Mouse (Mus musculus) heart, embryonic 14.5 days (tissue): ENCODE results near the gene Slc22a15. TPM values are rescaled to one million over a fixed set of nuclear protein-coding genes. Genes with fewer than 3 reads are reported as not detected.

Experiments used
- ATAC-seq: fragments of 200-750 bp; cut with Nextera tagmentation; 2 replicates; pipeline ENCODE4 v1.8.0; 2017; ENCODE audit warnings: low read depth, moderate TSS enrichment; ENCODE audit not compliant: insufficient number of reproducible peaks, insufficient read depth, low FRiP score
- H3K27ac ChIP-seq, 2 experiments: fragments of 200-500 bp in 1 of 2; fragments of 300-500 bp in 1 of 2; sonication (generic) in 1 of 2; replicated peaks in 1 of 2; 2 replicates each; pipeline ENCODE4 v1.5.1; 2012 to 2014; ENCODE audit warnings: low read depth in 2 of 2, low read length in 2 of 2, control low read depth in 1 of 2, mild to moderate bottlenecking in 1 of 2, mixed read lengths in 1 of 2; ENCODE audit not compliant: control insufficient read depth in 1 of 2, insufficient read depth in 1 of 2
- H3K27me3 ChIP-seq: fragments of 300-500 bp; sonication (generic); 2 replicates; pipeline ENCODE4 v1.6.1; 2014; ENCODE audit warnings: mild to moderate bottlenecking, low read length, control low read depth; ENCODE audit not compliant: control insufficient read depth, insufficient read depth
- H3K36me3 ChIP-seq: fragments of 300-500 bp; sonication (generic); 2 replicates; pipeline ENCODE4 v1.6.1; 2014; ENCODE audit warnings: mild to moderate bottlenecking, control low read depth, low read length, mixed read lengths; ENCODE audit not compliant: control insufficient read depth, insufficient read depth
- H3K4me1 ChIP-seq, 2 experiments: fragments of 200-500 bp in 1 of 2; fragments of 300-500 bp in 1 of 2; sonication (generic) in 1 of 2; 2 replicates each; pipeline ENCODE4 v1.6.1; 2012 to 2014; ENCODE audit warnings: low read length in 2 of 2, control low read depth in 1 of 2, mixed read lengths in 1 of 2; ENCODE audit not compliant: control insufficient read depth in 2 of 2, insufficient read depth in 2 of 2
- H3K4me2 ChIP-seq: fragments of 300-500 bp; sonication (generic); 2 replicates; pipeline ENCODE4 v1.6.1; 2014; ENCODE audit warnings: mild to moderate bottlenecking, low read length
- H3K4me3 ChIP-seq, 2 experiments: fragments of 200-500 bp in 1 of 2; fragments of 300-500 bp in 1 of 2; sonication (generic) in 1 of 2; 2 replicates each; pipeline ENCODE4 v1.5.1; 2012 to 2014; ENCODE audit warnings: low read length in 2 of 2, mild to moderate bottlenecking in 2 of 2, control low read depth in 1 of 2, low read depth in 1 of 2, moderate library complexity in 1 of 2; ENCODE audit not compliant: control insufficient read depth in 1 of 2, insufficient read depth in 1 of 2
- H3K9ac ChIP-seq: fragments of 300-500 bp; sonication (generic); 2 replicates; pipeline ENCODE4 v1.6.1; 2014; ENCODE audit warnings: mild to moderate bottlenecking, low read length
- H3K9me3 ChIP-seq: fragments of 300-500 bp; sonication (generic); 2 replicates; pipeline ENCODE4 v1.6.1; 2016; ENCODE audit warnings: low read length, control low read depth; ENCODE audit not compliant: control insufficient read depth
- WGBS: fragments of 180-500 bp; shearing (Covaris S2); extraction: QIAGEN DNeasy Blood & Tissue Kit; methylation state at CpG from one replicate; pipeline ENCODE4 v1.1.7; 2014; 5-methylcytosine and 5-hydroxymethylcytosine counted together
- polyA plus RNA-seq: library from polyadenylated mRNA; unstranded; fragments of >200 nt; fragmentation: Nextera tagmentation; extraction: Ambion mirVana; gene quantifications from 2 replicates; pipeline ENCODE4 v1.2.1, GENCODE M21; 2014

Slc22a15 gene
- polyA plus RNA-seq, 1 experiment from 2014 or later = 6.1 TPM

DNA sequence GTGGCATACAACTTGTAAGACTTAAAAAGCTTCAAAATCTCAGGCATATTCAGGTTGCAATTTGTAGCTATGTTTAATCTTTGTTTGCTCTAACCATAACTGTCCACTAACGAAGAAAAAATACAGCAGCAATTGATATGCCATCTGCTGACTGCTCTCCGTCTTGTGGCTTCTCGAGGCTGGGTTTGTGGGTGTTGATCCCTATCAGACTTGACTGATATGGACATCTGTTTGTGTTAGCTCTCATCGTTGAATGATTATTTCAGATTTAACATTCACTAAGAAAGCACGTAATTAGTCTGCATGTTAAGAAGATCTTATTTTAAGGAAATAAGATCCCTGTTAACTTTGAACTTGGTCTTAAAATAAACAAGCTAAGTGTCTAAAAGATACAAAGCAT, 7.7 kb downstream of the Slc22a15 start:
- H3K36me3 ChIP-seq = peaks cover 25% of the 10 kb centered on the region
- 77% methylated on average over 5 of the region's 5 CpGs for WGBS
- H3K4me1 ChIP-seq = no peaks in the 10 kb centered on the region
- no peak overlapping the region for H3K4me3 ChIP-seq
- H3K4me2 ChIP-seq = no peak overlapping the region
- H3K27me3 ChIP-seq = no peaks in the 10 kb centered on the region
- no peak for ATAC-seq
- H3K9ac ChIP-seq = no peak overlapping the region
- no peaks in the 10 kb centered on the region for H3K9me3 ChIP-seq
- no peak overlapping the region for H3K27ac ChIP-seq

DNA sequence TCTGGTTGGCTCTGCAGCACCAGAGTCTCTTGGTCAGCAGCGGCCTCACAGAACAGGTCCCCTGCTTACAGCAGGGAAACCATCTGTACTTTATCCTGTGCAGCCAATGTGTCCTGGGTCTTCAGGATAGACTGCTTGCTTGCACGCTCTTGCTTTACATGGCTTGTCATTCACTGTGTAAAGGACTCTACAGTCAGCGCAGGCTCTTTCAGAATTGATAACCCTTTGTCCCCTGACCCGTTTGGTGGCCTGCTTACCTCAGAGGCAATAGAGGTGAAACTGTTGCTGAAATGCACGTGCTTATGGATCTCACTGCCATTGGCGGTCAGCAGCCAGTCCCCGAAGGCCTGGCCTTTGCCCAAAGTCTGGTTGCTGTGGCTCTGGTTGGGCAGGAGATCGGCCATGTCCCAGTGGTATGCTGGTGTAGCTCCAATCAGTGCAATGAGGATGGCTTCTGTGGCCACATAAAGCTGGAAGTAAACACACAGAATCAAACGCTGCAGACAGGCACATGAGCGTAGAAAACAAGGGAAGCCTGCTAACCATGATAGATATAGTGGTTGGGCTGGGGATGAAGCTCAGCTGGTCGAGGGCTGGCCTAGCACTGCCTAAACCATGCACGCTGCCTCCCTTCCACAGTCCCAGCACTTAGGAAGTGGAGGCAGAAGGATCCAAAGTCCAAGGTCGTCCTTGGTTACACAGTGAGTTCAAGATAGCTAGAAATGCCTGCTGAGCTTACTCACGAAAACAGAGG, 9.0 kb downstream of the Slc22a15 start:
- Histone ChIP-seq H3K36me3 (peaks cover 29% of the 10 kb centered on the region), H3K4me3 (no peak overlapping the region), H3K27me3 (no peaks in the 10 kb centered on the region), H3K4me1 (no peaks in the 10 kb centered on the region), H3K9me3 (no peaks in the 10 kb centered on the region), H3K9ac (no peak overlapping the region), H3K4me2 (no peak overlapping the region), H3K27ac (no peak overlapping the region)
- WGBS = 74% methylated on average over 14 of the region's 14 CpGs
- no peak for ATAC-seq

DNA sequence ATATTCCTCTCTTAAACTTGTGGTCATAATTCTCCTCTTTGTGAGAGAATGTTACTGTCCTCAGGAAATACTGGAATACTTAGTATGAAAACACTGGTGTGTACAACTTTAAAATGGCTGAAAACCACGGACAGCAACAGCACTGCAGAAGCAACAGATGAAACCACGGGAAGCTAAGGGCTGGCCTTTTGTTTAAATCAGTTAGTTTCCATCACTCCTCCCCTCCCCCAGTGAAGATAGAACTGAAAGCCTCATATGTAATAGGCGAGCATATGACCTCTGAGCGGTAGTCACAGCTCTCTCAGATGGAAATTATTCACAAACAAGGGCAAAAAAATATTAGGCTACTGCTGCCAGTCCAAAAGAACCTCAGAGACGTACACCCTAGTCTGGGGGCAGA, 10.0 kb downstream of the Slc22a15 start:
- ATAC-seq = no peak
- H3K9ac ChIP-seq = no peak overlapping the region
- no peaks in the 10 kb centered on the region for H3K27me3 ChIP-seq
- no peak overlapping the region for H3K27ac ChIP-seq
- no peak overlapping the region for H3K4me2 ChIP-seq
- no peaks in the 10 kb centered on the region for H3K4me1 ChIP-seq
- no peaks in the 10 kb centered on the region for H3K9me3 ChIP-seq
- H3K4me3 ChIP-seq = no peak overlapping the region
- peaks cover 29% of the 10 kb centered on the region for H3K36me3 ChIP-seq
- WGBS = 78% methylated on average over 5 of the region's 5 CpGs

- no peak overlapping the region for H3K4me2 ChIP-seq
- no peak overlapping the region for H3K9ac ChIP-seq
- peaks cover 0 to 2% of the 10 kb centered on the region in 2 experiments; a peak in 2 of 4 replicates for H3K4me1 ChIP-seq
- 0 out of 2 replicates have a peak, but pooled peaks cover 8% of the 10 kb centered on the region for H3K9me3 ChIP-seq
- no peak for ATAC-seq
- peaks cover 29% of the 10 kb centered on the region for H3K36me3 ChIP-seq
- WGBS = 85% methylated on average over 6 of the region's 6 CpGs
- no peak overlapping the region for H3K4me3 ChIP-seq
- H3K27me3 ChIP-seq = no peaks in the 10 kb centered on the region
- no peak overlapping the region for H3K27ac ChIP-seq
These were observed 12.2 kb downstream of the Slc22a15 start for GRCm38 (mm10) chr3:101912041-101912440.

DNA sequence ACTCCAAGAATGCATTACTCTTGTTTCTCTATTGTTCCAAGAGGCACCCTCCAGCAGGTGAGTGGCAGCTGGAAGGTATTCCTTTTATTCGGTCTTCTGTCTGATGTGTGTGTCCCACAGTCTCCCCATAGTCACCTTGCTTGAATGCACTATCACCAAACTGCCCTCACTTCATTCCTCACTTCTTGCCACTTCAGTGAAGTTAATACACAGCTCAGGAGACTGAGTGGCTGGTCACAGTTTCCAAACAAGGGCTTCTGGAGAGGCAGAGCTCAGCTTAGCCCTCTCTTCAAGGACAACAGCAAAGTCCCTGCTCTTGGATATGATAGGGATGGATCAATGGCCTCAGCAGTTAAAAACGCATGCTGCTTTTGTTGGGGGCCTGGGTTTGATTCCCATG, 17.2 kb downstream of the Slc22a15 start:
- Histone ChIP-seq H3K27me3 (no peaks in the 10 kb centered on the region), H3K4me3 (no peak overlapping the region), H3K9ac (no peak overlapping the region), H3K4me2 (no peak overlapping the region), H3K4me1 (peaks cover 28 to 40% of the 10 kb centered on the region in 2 experiments), H3K9me3 (0 out of 2 replicates have a peak, but pooled peaks cover 8% of the 10 kb centered on the region), H3K27ac (peak overlapping the region; percentile 75), H3K36me3 (0 out of 2 replicates have a peak, but pooled peaks cover 4% of the 10 kb centered on the region)
- WGBS = 28% methylated on average over 2 of the region's 2 CpGs
- no peak for ATAC-seq

DNA sequence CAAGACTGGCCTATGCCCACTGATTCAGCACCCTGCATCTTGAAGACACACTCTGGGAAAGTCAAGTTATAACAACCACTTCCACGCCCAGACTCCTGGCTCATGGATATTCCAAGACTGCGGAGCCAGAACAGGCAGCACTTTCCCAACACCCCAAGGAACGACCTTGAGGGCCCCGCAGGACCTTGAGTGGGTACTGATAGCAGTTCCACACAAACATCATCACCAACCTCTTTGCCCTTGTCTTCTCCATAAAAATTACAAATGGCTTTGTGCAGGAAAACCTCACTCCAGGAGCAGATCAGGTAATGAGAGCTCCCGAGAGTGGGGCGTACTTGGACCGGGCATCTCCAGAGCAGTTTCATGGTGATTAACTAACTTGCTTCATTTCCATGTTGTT, 19.5 kb downstream of the Slc22a15 start:
- H3K9ac ChIP-seq = no peak overlapping the region
- H3K4me3 ChIP-seq = no peak overlapping the region
- no peak for ATAC-seq
- peaks cover 34 to 46% of the 10 kb centered on the region in 2 experiments for H3K4me1 ChIP-seq
- no peaks in the 10 kb centered on the region for H3K36me3 ChIP-seq
- no peak overlapping the region for H3K4me2 ChIP-seq
- no peaks in the 10 kb centered on the region for H3K27me3 ChIP-seq
- H3K9me3 ChIP-seq = 0 out of 2 replicates have a peak, but pooled peaks cover 8% of the 10 kb centered on the region
- 69% methylated on average over 7 of the region's 7 CpGs for WGBS
- no peak overlapping the region for H3K27ac ChIP-seq

- Histone ChIP-seq H3K27ac (peak overlapping the region; percentile 77 to 80; a peak in 3 of 4 replicates), H3K4me2 (no peak overlapping the region), H3K4me1 (peaks cover 34 to 46% of the 10 kb centered on the region in 2 experiments), H3K4me3 (no peak overlapping the region), H3K9ac (no peak overlapping the region), H3K9me3 (no peaks in the 10 kb centered on the region), H3K27me3 (no peaks in the 10 kb centered on the region), H3K36me3 (no peaks in the 10 kb centered on the region)
- WGBS = 66% methylated on average over 5 of the region's 5 CpGs
- ATAC-seq = no peak
These were observed 21.2 kb downstream of the Slc22a15 start for GRCm38 (mm10) chr3:101903091-101903490.
